Mouse (Mus musculus): ENCODE measurements around the gene Ube2b.

DNA sequence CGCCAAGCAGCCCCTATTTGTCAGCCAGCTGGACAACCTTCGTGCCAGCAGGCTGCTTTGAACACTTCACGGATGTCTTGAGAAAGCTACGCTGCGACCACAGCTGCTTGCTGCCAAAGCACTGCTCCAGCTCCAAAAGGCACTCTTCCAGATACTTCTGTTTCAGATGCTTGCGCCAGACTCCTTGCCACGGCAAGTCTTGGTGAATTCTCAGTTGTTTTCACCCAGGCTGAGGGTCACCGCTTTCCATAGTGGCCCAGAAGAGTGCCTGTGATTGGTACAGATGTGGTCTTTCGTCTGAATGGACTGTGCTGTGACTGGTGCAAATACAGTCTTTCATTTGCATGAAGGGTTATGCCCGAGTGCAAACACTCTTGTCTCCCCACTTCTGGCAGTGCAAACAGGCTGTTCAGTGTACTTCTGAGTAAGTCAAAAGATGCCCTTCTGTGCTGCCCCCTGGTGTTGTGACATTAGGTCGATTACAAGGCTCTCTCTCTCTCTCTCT is 39.5 kb downstream of the Ube2b start:
- TF ChIP-seq POLR2A (IDR thresholded peaks at IDR 0.05; ENCODE audit: insufficient read depth, low read length) (no peak), CTCF (IDR thresholded peaks at IDR 0.05; ENCODE audit: low read depth, low read length) (no peak), EP300 (IDR thresholded peaks at IDR 0.05; ENCODE audit: insufficient read depth, low read depth, low read length) (no peak)
